Mouse (Mus musculus): ENCODE measurements around the gene Bag6.

The Bag6 gene

GRCm38 (mm10) chr17:35193881-35194843, 59.2 kb downstream of the Bag6 start, which contains the start of gene Ltb:
Ltb (plus strand) TSS chr17:35194439.
- in situ Hi-C loops (cut with MboI): no loop called here

GRCm38 (mm10) chr17:35194844-35195630, 60.1 kb downstream of the Bag6 start:
- in situ Hi-C loops (cut with MboI): no loop called here

GRCm38 (mm10) chr17:35195631-35196320, 60.8 kb downstream of the Bag6 start:
- in situ Hi-C loops (cut with MboI): no loop called here

- in situ Hi-C loops (cut with MboI): no loop called here
Observed at GRCm38 (mm10) chr17:35196321-35196641, 61.3 kb downstream of the Bag6 start.
